Mouse (Mus musculus): ENCODE results near the gene Dph1. TPM values are rescaled to one million over a fixed set of nuclear protein-coding genes. Genes with fewer than 3 reads are reported as not detected.

Dph1 gene
- polyA plus RNA-seq, 1 experiment, result 8.8 TPM

DNA sequence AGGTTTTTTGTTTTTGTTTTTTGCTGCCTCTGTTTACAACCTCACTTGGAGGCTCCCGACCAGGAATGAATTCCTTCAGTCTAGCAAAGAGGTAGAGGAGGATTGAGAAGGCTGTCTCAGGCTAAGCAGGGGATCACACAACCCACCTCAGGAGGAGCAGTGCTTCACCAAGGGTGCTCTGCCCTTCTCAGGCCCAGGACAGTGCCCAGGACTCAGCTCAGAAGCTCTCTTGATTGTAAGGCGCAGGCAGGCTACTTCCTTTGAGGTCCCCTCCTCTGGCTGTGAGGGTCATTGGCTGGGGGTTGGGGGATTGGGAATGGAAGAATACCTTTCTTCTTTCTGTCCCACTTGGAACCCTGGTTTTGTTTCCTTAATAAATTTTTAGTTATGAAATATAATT lies 27.0 kb downstream of the Dph1 start:
- H3K27ac ChIP-seq (ENCODE audit: insufficient read depth, low read depth, low read length), result no peak overlapping the region
- no peak for TF ChIP-seq POLR2A (IDR thresholded peaks at IDR 0.05; ENCODE audit: borderline replicate concordance, low read depth, low read length)
- no peak for TF ChIP-seq CTCF (IDR thresholded peaks at IDR 0.05; ENCODE audit: low read depth, low read length)
- H3K4me1 ChIP-seq (ENCODE audit: control insufficient read depth, insufficient read depth, low read length), result no peaks in the 10 kb centered on the region
- H3K4me3 ChIP-seq (ENCODE audit: insufficient read depth, low read length), result no peak overlapping the region

- Histone ChIP-seq H3K4me1 (ENCODE audit: control insufficient read depth, insufficient read depth, low read length) (no peaks in the 10 kb centered on the region), H3K4me3 (ENCODE audit: insufficient read depth, low read length) (no peak overlapping the region), H3K27ac (ENCODE audit: insufficient read depth, low read depth, low read length) (no peak overlapping the region)
- no peak for TF ChIP-seq CTCF (IDR thresholded peaks at IDR 0.05; ENCODE audit: low read depth, low read length)
- no peak for TF ChIP-seq POLR2A (IDR thresholded peaks at IDR 0.05; ENCODE audit: borderline replicate concordance, low read depth, low read length)
These were observed 27.7 kb downstream of the Dph1 start for GRCm38 (mm10) chr11:75163379-75163778.

DNA sequence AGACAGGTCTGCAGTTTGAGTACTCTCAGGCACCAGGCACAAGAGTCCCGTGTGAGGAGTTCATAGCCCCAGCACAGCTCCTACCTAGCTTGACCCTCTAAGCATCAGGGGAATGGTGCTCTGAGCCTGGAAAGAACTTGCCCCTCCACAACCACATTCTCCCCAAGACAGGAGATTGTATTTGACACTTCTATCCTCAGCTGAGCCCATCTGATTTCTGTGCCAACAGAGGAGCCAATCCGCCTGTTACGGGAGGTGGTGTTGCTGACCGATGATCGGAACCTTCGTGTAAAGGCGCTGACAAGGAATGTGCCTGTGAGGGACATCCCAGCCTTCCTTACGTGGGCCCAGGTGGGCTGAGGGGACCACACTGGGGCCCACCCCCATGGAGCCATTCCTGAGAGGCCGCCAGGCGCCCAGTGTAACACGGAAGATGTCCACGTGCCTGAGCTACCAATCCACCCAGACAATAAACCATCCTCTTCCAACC lies 28.4 kb downstream of the Dph1 start:
- no peak overlapping the region for H3K4me3 ChIP-seq (ENCODE audit: insufficient read depth, low read length)
- H3K27ac ChIP-seq (ENCODE audit: insufficient read depth, low read depth, low read length), result no peak overlapping the region
- TF ChIP-seq POLR2A (IDR thresholded peaks at IDR 0.05; ENCODE audit: borderline replicate concordance, low read depth, low read length) (no peak), CTCF (IDR thresholded peaks at IDR 0.05; ENCODE audit: low read depth, low read length) (no peak)
- no peaks in the 10 kb centered on the region for H3K4me1 ChIP-seq (ENCODE audit: control insufficient read depth, insufficient read depth, low read length)

- H3K4me1 ChIP-seq (ENCODE audit: control insufficient read depth, insufficient read depth, low read length), result no peaks in the 10 kb centered on the region
- no peak overlapping the region for H3K27ac ChIP-seq (ENCODE audit: insufficient read depth, low read depth, low read length)
- no peak overlapping the region for H3K4me3 ChIP-seq (ENCODE audit: insufficient read depth, low read length)
- TF ChIP-seq POLR2A (IDR thresholded peaks at IDR 0.05; ENCODE audit: borderline replicate concordance, low read depth, low read length) (no peak), CTCF (IDR thresholded peaks at IDR 0.05; ENCODE audit: low read depth, low read length) (no peak)
These were observed 29.5 kb downstream of the Dph1 start for GRCm38 (mm10) chr11:75161417-75162008.

DNA sequence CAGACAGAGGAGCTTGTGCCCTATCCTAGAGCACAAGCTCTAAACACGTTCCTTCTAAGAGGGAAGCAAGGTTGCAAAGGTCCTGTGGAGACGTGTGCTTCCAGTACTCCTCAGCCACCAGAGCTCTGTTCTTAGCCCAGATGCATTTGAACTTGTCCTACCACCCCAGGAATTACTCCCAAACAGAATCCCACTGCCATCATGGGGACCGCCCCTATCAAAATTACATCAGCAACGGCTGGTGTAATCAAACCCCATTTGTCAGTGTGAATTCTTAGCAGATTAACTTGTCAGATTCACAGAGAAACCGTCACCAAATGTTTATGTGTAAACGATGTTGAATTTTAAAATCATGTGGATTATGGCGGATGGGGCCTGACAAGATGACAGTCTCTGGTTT lies 30.1 kb downstream of the Dph1 start:
- no peak overlapping the region for H3K27ac ChIP-seq (ENCODE audit: insufficient read depth, low read depth, low read length)
- H3K4me1 ChIP-seq (ENCODE audit: control insufficient read depth, insufficient read depth, low read length), result no peaks in the 10 kb centered on the region
- no peak overlapping the region for H3K4me3 ChIP-seq (ENCODE audit: insufficient read depth, low read length)
- TF ChIP-seq CTCF (IDR thresholded peaks at IDR 0.05; ENCODE audit: low read depth, low read length) (no peak), POLR2A (IDR thresholded peaks at IDR 0.05; ENCODE audit: borderline replicate concordance, low read depth, low read length) (no peak)

- Histone ChIP-seq H3K4me3 (ENCODE audit: insufficient read depth, low read length) (no peak overlapping the region), H3K27ac (ENCODE audit: insufficient read depth, low read depth, low read length) (no peak overlapping the region), H3K4me1 (ENCODE audit: control insufficient read depth, insufficient read depth, low read length) (0 out of 2 replicates have a peak, but pooled peaks cover 2% of the 10 kb centered on the region)
- TF ChIP-seq POLR2A (IDR thresholded peaks at IDR 0.05; ENCODE audit: borderline replicate concordance, low read depth, low read length), result no peak
- TF ChIP-seq CTCF (IDR thresholded peaks at IDR 0.05; ENCODE audit: low read depth, low read length), result no peak; the same call in 1 of the 2 replicates
These were observed 31.5 kb downstream of the Dph1 start for GRCm38 (mm10) chr11:75159564-75159963.

DNA sequence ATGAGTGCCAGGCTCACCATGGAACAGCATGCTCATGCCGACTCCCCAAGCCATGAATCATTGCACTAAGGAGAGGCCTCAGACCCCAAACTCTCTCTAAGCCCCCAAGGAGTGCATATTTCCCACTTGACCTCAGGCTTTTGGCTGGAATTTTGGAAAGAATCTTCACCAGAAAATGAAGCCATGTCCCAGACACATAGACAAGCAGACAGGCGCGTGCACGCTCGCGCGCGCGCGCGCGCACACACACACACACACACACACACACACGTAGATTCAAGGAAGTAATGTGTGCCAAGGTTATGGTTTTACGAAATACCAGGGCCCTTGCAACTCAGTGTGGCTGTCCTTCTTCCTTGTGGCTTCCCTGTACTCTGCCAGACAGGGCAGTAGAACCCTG lies 32.6 kb downstream of the Dph1 start:
- Histone ChIP-seq H3K27ac (ENCODE audit: insufficient read depth, low read depth, low read length) (no peak overlapping the region), H3K4me1 (ENCODE audit: control insufficient read depth, insufficient read depth, low read length) (peaks cover 12% of the 10 kb centered on the region), H3K4me3 (ENCODE audit: insufficient read depth, low read length) (no peak overlapping the region)
- no peak for TF ChIP-seq CTCF (IDR thresholded peaks at IDR 0.05; ENCODE audit: low read depth, low read length)
- TF ChIP-seq POLR2A (IDR thresholded peaks at IDR 0.05; ENCODE audit: borderline replicate concordance, low read depth, low read length), result no peak

DNA sequence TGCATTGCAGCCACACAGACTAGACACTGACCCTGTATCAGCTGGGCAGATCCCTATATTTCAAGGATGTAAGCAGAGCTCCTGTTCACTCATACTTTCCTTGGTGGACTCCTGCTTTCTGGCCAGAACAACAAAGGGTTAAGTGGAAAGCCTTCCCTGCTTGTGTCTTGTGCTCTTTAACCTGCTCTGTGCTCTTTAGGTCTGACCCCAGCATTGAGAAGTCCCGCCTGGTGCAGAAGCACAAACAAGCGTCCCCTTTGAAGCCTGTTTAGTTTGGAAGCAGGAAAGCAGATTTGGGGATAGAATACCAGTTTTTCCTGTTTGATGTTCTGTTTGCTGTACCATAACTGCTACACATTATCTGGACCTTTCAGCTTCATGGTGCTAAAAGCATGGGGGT lies 33.1 kb downstream of the Dph1 start:
- Histone ChIP-seq H3K4me3 (ENCODE audit: insufficient read depth, low read length) (no peak overlapping the region), H3K27ac (ENCODE audit: insufficient read depth, low read depth, low read length) (no peak overlapping the region), H3K4me1 (ENCODE audit: control insufficient read depth, insufficient read depth, low read length) (peaks cover 16% of the 10 kb centered on the region)
- TF ChIP-seq CTCF (IDR thresholded peaks at IDR 0.05; ENCODE audit: low read depth, low read length) (no peak), POLR2A (IDR thresholded peaks at IDR 0.05; ENCODE audit: borderline replicate concordance, low read depth, low read length) (no peak)

GRCm38 (mm10) chr11:75157037-75157436 lies 34.0 kb downstream of the Dph1 start:
- no peak overlapping the region for H3K4me3 ChIP-seq (ENCODE audit: insufficient read depth, low read length)
- no peak for TF ChIP-seq CTCF (IDR thresholded peaks at IDR 0.05; ENCODE audit: low read depth, low read length)
- TF ChIP-seq POLR2A (IDR thresholded peaks at IDR 0.05; ENCODE audit: borderline replicate concordance, low read depth, low read length), result no peak
- H3K4me1 ChIP-seq (ENCODE audit: control insufficient read depth, insufficient read depth, low read length), result peaks cover 22% of the 10 kb centered on the region
- no peak overlapping the region for H3K27ac ChIP-seq (ENCODE audit: insufficient read depth, low read depth, low read length)

DNA sequence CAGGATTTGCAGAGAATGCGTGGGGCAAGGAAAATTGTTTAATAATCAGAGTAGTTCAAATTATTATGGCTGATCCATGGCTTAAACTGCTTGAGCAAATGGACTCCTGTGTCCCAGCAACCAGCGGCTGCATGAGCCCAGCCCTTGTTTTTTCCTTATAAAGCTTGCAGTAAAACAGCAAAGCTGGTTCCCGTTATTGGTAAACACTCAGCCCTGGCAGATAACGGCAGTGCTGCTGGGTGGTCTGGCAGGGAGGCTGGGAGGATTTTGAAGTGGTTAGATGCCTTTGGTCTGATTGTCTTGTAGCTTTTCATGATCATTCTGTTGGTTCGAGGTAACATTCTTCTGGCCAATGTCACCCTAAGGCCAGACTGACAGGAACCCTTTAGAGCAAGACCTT lies 34.6 kb downstream of the Dph1 start:
- no peak overlapping the region for H3K27ac ChIP-seq (ENCODE audit: insufficient read depth, low read depth, low read length)
- H3K4me3 ChIP-seq (ENCODE audit: insufficient read depth, low read length), result no peak overlapping the region
- peaks cover 22% of the 10 kb centered on the region for H3K4me1 ChIP-seq (ENCODE audit: control insufficient read depth, insufficient read depth, low read length)
- TF ChIP-seq POLR2A (IDR thresholded peaks at IDR 0.05; ENCODE audit: borderline replicate concordance, low read depth, low read length) (no peak), CTCF (IDR thresholded peaks at IDR 0.05; ENCODE audit: low read depth, low read length) (no peak)

Data from bone marrow macrophage, adult 2 months (primary cell).